Mouse (Mus musculus) ovary, postnatal 36 days (tissue): Measurements from ENCODE around the gene Sema4b.
A peak's percentile ranks its signal among the peaks of the same experiment; 100 is the strongest.

ENCODE experiments used
- DNase-seq: peaks from one replicate; pipeline ENCODE4 v3.0.0; 2022; ENCODE audit warnings: low spot score, mixed read lengths

Sema4b gene

GRCm38 (mm10) chr7:80268897-80269750 is 82.5 kb downstream of the Sema4b start, which contains the start of gene Vps33b:
Vps33b (plus strand) TSS chr7:80269649.
- DNase-seq = peak; percentile 92

GRCm38 (mm10) chr7:80269751-80270255 is 83.2 kb downstream of the Sema4b start:
- no peak for DNase-seq

- DNase-seq = no peak
These were observed 86.8 kb downstream of the Sema4b start for GRCm38 (mm10) chr7:80273456-80273855.
